Mouse (Mus musculus): ENCODE results near the gene Spint2. TPM values are rescaled to one million over a fixed set of nuclear protein-coding genes. Genes with fewer than 3 reads are reported as not detected.
A peak's percentile ranks its signal among the peaks of the same experiment; 100 is the strongest.

Spint2 gene
- polyA plus RNA-seq, 1 experiment from 2014 or later = 44.0 TPM

- Histone ChIP-seq H3K4me3 (no peak overlapping the region), H3K4me2 (no peak overlapping the region), H3K27ac (no peak overlapping the region), H3K4me1 (replicated peaks) (peaks cover 8% of the 10 kb centered on the region), H3K9ac (no peak overlapping the region), H3K9me3 (no peaks in the 10 kb centered on the region), H3K36me3 (no peaks in the 10 kb centered on the region), H3K27me3 (no peaks in the 10 kb centered on the region)
- 88% methylated on average over 3 of the region's 3 CpGs for WGBS
- ATAC-seq (ENCODE audit: low FRiP score) = no peak
Measured at GRCm38 (mm10) chr7:29263831-29264230, 17.9 kb downstream of the Spint2 start.

GRCm38 (mm10) chr7:29262151-29262550 is 19.6 kb downstream of the Spint2 start:
- H3K4me3 ChIP-seq = no peak overlapping the region
- peaks cover 8% of the 10 kb centered on the region for H3K4me1 ChIP-seq (replicated peaks)
- H3K4me2 ChIP-seq = no peak overlapping the region
- H3K27me3 ChIP-seq = no peaks in the 10 kb centered on the region
- no peak for ATAC-seq (ENCODE audit: low FRiP score)
- H3K9me3 ChIP-seq = no peaks in the 10 kb centered on the region
- 0 out of 2 replicates have a peak, but pooled peaks cover 3% of the 10 kb centered on the region for H3K36me3 ChIP-seq
- no peak overlapping the region for H3K27ac ChIP-seq
- 87% methylated on average over 6 of the region's 6 CpGs for WGBS
- no peak overlapping the region for H3K9ac ChIP-seq

GRCm38 (mm10) chr7:29259781-29260730 is 21.7 kb downstream of the Spint2 start:
- WGBS = 55% methylated on average over 10 of the region's 10 CpGs
- H3K9me3 ChIP-seq = no peaks in the 10 kb centered on the region
- no peak overlapping the region for H3K9ac ChIP-seq
- peak; percentile 28; the same call in 1 of the 2 replicates for ATAC-seq (ENCODE audit: low FRiP score)
- no peak overlapping the region for H3K4me3 ChIP-seq
- peaks cover 8% of the 10 kb centered on the region for H3K4me1 ChIP-seq (replicated peaks)
- H3K27ac ChIP-seq = 0 out of 2 replicates have a peak overlapping the region, but pooled peaks have one; percentile 15
- no peaks in the 10 kb centered on the region for H3K27me3 ChIP-seq
- no peak overlapping the region for H3K4me2 ChIP-seq
- H3K36me3 ChIP-seq = 0 out of 2 replicates have a peak, but pooled peaks cover 3% of the 10 kb centered on the region

GRCm38 (mm10) chr7:29257368-29257767 is 24.3 kb downstream of the Spint2 start:
- Histone ChIP-seq H3K4me2 (no peak overlapping the region), H3K27me3 (no peaks in the 10 kb centered on the region), H3K9ac (no peak overlapping the region), H3K9me3 (no peaks in the 10 kb centered on the region), H3K27ac (no peak overlapping the region), H3K36me3 (0 out of 2 replicates have a peak, but pooled peaks cover 3% of the 10 kb centered on the region), H3K4me1 (replicated peaks) (peaks cover 8% of the 10 kb centered on the region), H3K4me3 (no peak overlapping the region)
- no peak for ATAC-seq (ENCODE audit: low FRiP score)
- WGBS = 94% methylated on average over 1 of the region's 1 CpGs

- Histone ChIP-seq H3K9me3 (no peaks in the 10 kb centered on the region), H3K27ac (no peak overlapping the region), H3K4me2 (no peak overlapping the region), H3K27me3 (no peaks in the 10 kb centered on the region), H3K4me1 (replicated peaks) (peaks cover 8% of the 10 kb centered on the region), H3K4me3 (no peak overlapping the region), H3K9ac (no peak overlapping the region), H3K36me3 (0 out of 2 replicates have a peak, but pooled peaks cover 3% of the 10 kb centered on the region)
- ATAC-seq (ENCODE audit: low FRiP score) = no peak
- 83% methylated on average over 4 of the region's 4 CpGs for WGBS
Measured at GRCm38 (mm10) chr7:29255875-29256274, 25.8 kb downstream of the Spint2 start.

- 0 out of 2 replicates have a peak, but pooled peaks cover 3% of the 10 kb centered on the region for H3K36me3 ChIP-seq
- no peaks in the 10 kb centered on the region for H3K9me3 ChIP-seq
- no peak overlapping the region for H3K9ac ChIP-seq
- H3K4me1 ChIP-seq (replicated peaks) = no peaks in the 10 kb centered on the region
- H3K27ac ChIP-seq = no peak overlapping the region
- 68% methylated on average over 5 of the region's 5 CpGs for WGBS
- no peak for ATAC-seq (ENCODE audit: low FRiP score)
- peaks cover 10% of the 10 kb centered on the region for H3K27me3 ChIP-seq
- H3K4me2 ChIP-seq = no peak overlapping the region
- no peak overlapping the region for H3K4me3 ChIP-seq
Measured at GRCm38 (mm10) chr7:29253842-29254241, 27.9 kb downstream of the Spint2 start.

GRCm38 (mm10) chr7:29251166-29251565 is 30.5 kb downstream of the Spint2 start:
- no peak overlapping the region for H3K9ac ChIP-seq
- H3K4me1 ChIP-seq (replicated peaks) = peaks cover 11% of the 10 kb centered on the region
- H3K36me3 ChIP-seq = peaks cover 9% of the 10 kb centered on the region
- no peak for ATAC-seq (ENCODE audit: low FRiP score)
- H3K9me3 ChIP-seq = no peaks in the 10 kb centered on the region
- 92% methylated on average over 3 of the region's 3 CpGs for WGBS
- H3K27me3 ChIP-seq = peaks cover 32% of the 10 kb centered on the region
- no peak overlapping the region for H3K4me2 ChIP-seq
- no peak overlapping the region for H3K27ac ChIP-seq
- H3K4me3 ChIP-seq = no peak overlapping the region

- H3K9me3 ChIP-seq = no peaks in the 10 kb centered on the region
- no peak for ATAC-seq (ENCODE audit: low FRiP score)
- peak within 1 kb of the TSS; percentile 21 for H3K4me3 ChIP-seq
- H3K27ac ChIP-seq = no peak within 1 kb of the TSS
- H3K4me2 ChIP-seq = peak within 1 kb of the TSS; percentile 40
- H3K27me3 ChIP-seq = peaks cover 32% of the 10 kb centered on the region
- WGBS = 20% methylated on average over 20 of the region's 20 CpGs
- H3K9ac ChIP-seq = peak within 1 kb of the TSS; percentile 30; the same call in 1 of the 2 replicates
- peaks cover 31% of the 10 kb centered on the region for H3K36me3 ChIP-seq
- peaks cover 11% of the 10 kb centered on the region for H3K4me1 ChIP-seq (replicated peaks)
Measured at GRCm38 (mm10) chr7:29248261-29248841, 33.4 kb downstream of the Spint2 start, which contains the start of gene 2200002D01Rik. Gene 2200002D01Rik (minus strand): TSS chr7:29248466.

- Histone ChIP-seq H3K9me3 (no peaks in the 10 kb centered on the region), H3K4me2 (peak overlapping the region; percentile 40), H3K4me1 (replicated peaks) (peaks cover 11% of the 10 kb centered on the region), H3K9ac (peak overlapping the region; percentile 30; the same call in 1 of the 2 replicates), H3K4me3 (peak overlapping the region; percentile 21), H3K36me3 (peaks cover 31% of the 10 kb centered on the region), H3K27ac (no peak overlapping the region), H3K27me3 (peaks cover 32% of the 10 kb centered on the region)
- ATAC-seq (ENCODE audit: low FRiP score) = no peak
- 12% methylated on average over 17 of the region's 19 CpGs for WGBS
Measured at GRCm38 (mm10) chr7:29247706-29248105, 34.0 kb downstream of the Spint2 start.

GRCm38 (mm10) chr7:29247314-29247700 is 34.4 kb downstream of the Spint2 start:
- no peak for ATAC-seq (ENCODE audit: low FRiP score)

GRCm38 (mm10) chr7:29246619-29247313 is 34.9 kb downstream of the Spint2 start:
- H3K9ac ChIP-seq = no peak overlapping the region
- no peak overlapping the region for H3K27ac ChIP-seq
- no peak for ATAC-seq (ENCODE audit: low FRiP score)
- H3K36me3 ChIP-seq = peaks cover 31% of the 10 kb centered on the region
- 90% methylated on average over 21 of the region's 21 CpGs for WGBS
- H3K9me3 ChIP-seq = no peaks in the 10 kb centered on the region
- no peak overlapping the region for H3K4me3 ChIP-seq
- peaks cover 11% of the 10 kb centered on the region for H3K4me1 ChIP-seq (replicated peaks)
- H3K4me2 ChIP-seq = no peak overlapping the region
- peaks cover 32% of the 10 kb centered on the region for H3K27me3 ChIP-seq

More at GRCm38 (mm10) chr7:29247314-29247700, 34.4 kb downstream of the Spint2 start:
- H3K4me2 ChIP-seq = peak overlapping the region; percentile 40
- H3K4me3 ChIP-seq = no peak overlapping the region; the same call in 1 of the 2 replicates
- no peaks in the 10 kb centered on the region for H3K9me3 ChIP-seq
- peaks cover 32% of the 10 kb centered on the region for H3K27me3 ChIP-seq
- H3K9ac ChIP-seq = no peak overlapping the region
- H3K4me1 ChIP-seq (replicated peaks) = peaks cover 11% of the 10 kb centered on the region
- 25% methylated on average over 16 of the region's 16 CpGs for WGBS
- peaks cover 31% of the 10 kb centered on the region for H3K36me3 ChIP-seq
- no peak overlapping the region for H3K27ac ChIP-seq

- H3K4me1 ChIP-seq (replicated peaks) = peaks cover 11% of the 10 kb centered on the region
Measured at GRCm38 (mm10) chr7:29246015-29246414, 35.7 kb downstream of the Spint2 start.

More at GRCm38 (mm10) chr7:29246015-29246414, 35.7 kb downstream of the Spint2 start:
- Histone ChIP-seq H3K9ac (no peak overlapping the region), H3K36me3 (peaks cover 31% of the 10 kb centered on the region), H3K27ac (no peak overlapping the region), H3K4me2 (no peak overlapping the region), H3K9me3 (no peaks in the 10 kb centered on the region), H3K27me3 (peaks cover 32% of the 10 kb centered on the region), H3K4me3 (no peak overlapping the region)
- no peak for ATAC-seq (ENCODE audit: low FRiP score)
- 93% methylated on average over 5 of the region's 5 CpGs for WGBS
